Mouse (Mus musculus) hindbrain, embryonic 16.5 days (tissue): ENCODE data around the gene Apobec1. TPM values are rescaled to one million over a fixed set of nuclear protein-coding genes. Genes with fewer than 3 reads are reported as not detected.
A peak's percentile ranks its signal among the peaks of the same experiment; 100 is the strongest.

ENCODE experiments used
- ATAC-seq: fragments of 200-750 bp; cut with Nextera tagmentation; 2 replicates; pipeline ENCODE4 v1.8.0; 2017; ENCODE audit warnings: moderate TSS enrichment, moderate library complexity
- H3K27ac ChIP-seq: fragments of 300-500 bp; sonication (generic); 2 replicates; pipeline ENCODE4 v1.5.1; 2014; ENCODE audit warnings: low read depth, mild to moderate bottlenecking, control low read depth, low read length, moderate library complexity
- H3K27me3 ChIP-seq: fragments of 300-500 bp; sonication (generic); replicated peaks from 2 replicates; pipeline ENCODE4 v1.6.1; 2014; ENCODE audit warnings: low read length; ENCODE audit not compliant: control insufficient read depth, insufficient read depth
- H3K36me3 ChIP-seq: fragments of 300-500 bp; sonication (generic); 2 replicates; pipeline ENCODE4 v1.6.1; 2014; ENCODE audit warnings: mild to moderate bottlenecking, low read length, moderate library complexity, mixed read lengths; ENCODE audit not compliant: control insufficient read depth, insufficient read depth
- H3K4me1 ChIP-seq: fragments of 300-500 bp; sonication (generic); 2 replicates; pipeline ENCODE4 v1.6.1; 2014; ENCODE audit warnings: low read depth, low read length; ENCODE audit not compliant: control insufficient read depth, insufficient read depth
- H3K4me2 ChIP-seq: fragments of 300-500 bp; sonication (generic); 2 replicates; pipeline ENCODE4 v1.6.1; 2014; ENCODE audit warnings: mild to moderate bottlenecking, low read length, control low read depth, moderate library complexity
- H3K4me3 ChIP-seq: fragments of 300-500 bp; sonication (generic); 2 replicates; pipeline ENCODE4 v1.5.1; 2014; ENCODE audit warnings: mild to moderate bottlenecking, low read length, control low read depth, moderate library complexity
- H3K9ac ChIP-seq: fragments of 300-500 bp; sonication (generic); 2 replicates; pipeline ENCODE4 v1.6.1; 2014; ENCODE audit warnings: low read depth, mild to moderate bottlenecking, control low read depth, low read length, moderate library complexity
- H3K9me3 ChIP-seq: fragments of 300-500 bp; sonication (generic); 2 replicates; pipeline ENCODE4 v1.6.1; 2014; ENCODE audit warnings: mild to moderate bottlenecking, low read length, moderate library complexity; ENCODE audit not compliant: control insufficient read depth
- WGBS: fragments of 180-500 bp; shearing (Covaris S2); extraction: QIAGEN DNeasy Blood & Tissue Kit; methylation state at CpG from one replicate; pipeline ENCODE4 v1.1.7; 2014; 5-methylcytosine and 5-hydroxymethylcytosine counted together
- polyA plus RNA-seq: library from polyadenylated mRNA; unstranded; fragments of >200 nt; fragmentation: Nextera tagmentation; extraction: Ambion mirVana; gene quantifications from 2 replicates; pipeline ENCODE4 v1.2.1, GENCODE M21; 2015

Apobec1 gene
- polyA plus RNA-seq, 1 experiment from 2014 or later = 1.3 TPM

GRCm38 (mm10) chr6:122626110-122626509 is 23.9 kb upstream of the Apobec1 start, which contains the start of gene Dppa3:
Gene Dppa3 (plus strand): TSS chr6:122626410.
- no peak for ATAC-seq
- no peaks in the 10 kb centered on the region for H3K27me3 ChIP-seq
- WGBS = 93% methylated on average over 8 of the region's 8 CpGs
- no peaks in the 10 kb centered on the region for H3K9me3 ChIP-seq
- no peak within 1 kb of the TSS for H3K27ac ChIP-seq
- H3K4me1 ChIP-seq = no peaks in the 10 kb centered on the region
- H3K4me3 ChIP-seq = no peak within 1 kb of the TSS
- H3K4me2 ChIP-seq = peak within 1 kb of the TSS; percentile 40; the same call in 1 of the 2 replicates
- H3K9ac ChIP-seq = no peak within 1 kb of the TSS
- H3K36me3 ChIP-seq = no peaks in the 10 kb centered on the region

- Histone ChIP-seq H3K36me3 (no peaks in the 10 kb centered on the region), H3K4me1 (no peaks in the 10 kb centered on the region), H3K4me2 (no peak overlapping the region), H3K9me3 (no peaks in the 10 kb centered on the region), H3K9ac (no peak overlapping the region), H3K4me3 (no peak overlapping the region), H3K27ac (no peak overlapping the region), H3K27me3 (no peaks in the 10 kb centered on the region)
- 84% methylated on average over 4 of the region's 4 CpGs for WGBS
- no peak for ATAC-seq
These were observed 22.9 kb upstream of the Apobec1 start for GRCm38 (mm10) chr6:122625156-122625555.

- no peak overlapping the region for H3K4me2 ChIP-seq
These were observed 22.2 kb upstream of the Apobec1 start for GRCm38 (mm10) chr6:122624480-122624879.

GRCm38 (mm10) chr6:122621066-122621465 is 18.8 kb upstream of the Apobec1 start:
- H3K27ac ChIP-seq = no peak overlapping the region
- no peak overlapping the region for H3K4me2 ChIP-seq
- H3K9me3 ChIP-seq = no peaks in the 10 kb centered on the region
- no peaks in the 10 kb centered on the region for H3K27me3 ChIP-seq
- no peaks in the 10 kb centered on the region for H3K4me1 ChIP-seq
- H3K4me3 ChIP-seq = no peak overlapping the region
- ATAC-seq = no peak
- 96% methylated on average over 6 of the region's 6 CpGs for WGBS
- H3K9ac ChIP-seq = no peak overlapping the region
- H3K36me3 ChIP-seq = no peaks in the 10 kb centered on the region

More at GRCm38 (mm10) chr6:122624480-122624879, 22.2 kb upstream of the Apobec1 start:
- H3K4me1 ChIP-seq = no peaks in the 10 kb centered on the region
- no peak overlapping the region for H3K9ac ChIP-seq
- H3K27ac ChIP-seq = no peak overlapping the region
- no peaks in the 10 kb centered on the region for H3K36me3 ChIP-seq
- no peaks in the 10 kb centered on the region for H3K27me3 ChIP-seq
- ATAC-seq = no peak
- H3K4me3 ChIP-seq = no peak overlapping the region
- 21% methylated on average over 5 of the region's 5 CpGs for WGBS
- no peaks in the 10 kb centered on the region for H3K9me3 ChIP-seq

DNA sequence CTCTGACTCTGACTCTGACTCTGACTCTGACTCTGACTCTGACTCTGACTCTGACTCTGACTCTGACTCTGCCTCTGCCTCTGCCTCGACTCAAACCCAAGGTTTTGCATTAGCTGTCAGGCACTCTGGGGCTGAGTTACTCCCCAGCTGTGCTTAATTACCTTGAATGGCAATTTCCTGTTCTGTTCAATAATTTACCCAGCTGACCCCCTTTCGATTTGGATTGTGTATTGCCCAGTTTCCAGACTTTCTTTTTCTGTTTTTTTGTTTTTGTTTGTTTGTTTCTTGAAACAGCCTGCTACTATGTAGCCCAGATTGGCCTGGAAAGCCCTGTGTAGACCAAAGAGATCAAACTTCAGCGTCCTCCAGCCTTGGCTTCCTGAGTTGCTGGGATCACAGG is 13.8 kb upstream of the Apobec1 start:
- no peaks in the 10 kb centered on the region for H3K27me3 ChIP-seq
- WGBS = 70% methylated on average over 3 of the region's 3 CpGs
- H3K36me3 ChIP-seq = no peaks in the 10 kb centered on the region
- H3K9me3 ChIP-seq = no peaks in the 10 kb centered on the region
- H3K4me1 ChIP-seq = no peaks in the 10 kb centered on the region
- H3K4me3 ChIP-seq = no peak overlapping the region
- no peak for ATAC-seq
- H3K4me2 ChIP-seq = no peak overlapping the region
- no peak overlapping the region for H3K27ac ChIP-seq
- no peak overlapping the region for H3K9ac ChIP-seq

- Histone ChIP-seq H3K4me1 (no peaks in the 10 kb centered on the region), H3K27ac (no peak overlapping the region), H3K9me3 (no peaks in the 10 kb centered on the region), H3K9ac (no peak overlapping the region), H3K4me2 (no peak overlapping the region), H3K36me3 (no peaks in the 10 kb centered on the region), H3K4me3 (no peak overlapping the region), H3K27me3 (no peaks in the 10 kb centered on the region)
- 66% methylated on average over 2 of the region's 2 CpGs for WGBS
- no peak for ATAC-seq
These were observed 11.8 kb upstream of the Apobec1 start for GRCm38 (mm10) chr6:122614047-122614446.

DNA sequence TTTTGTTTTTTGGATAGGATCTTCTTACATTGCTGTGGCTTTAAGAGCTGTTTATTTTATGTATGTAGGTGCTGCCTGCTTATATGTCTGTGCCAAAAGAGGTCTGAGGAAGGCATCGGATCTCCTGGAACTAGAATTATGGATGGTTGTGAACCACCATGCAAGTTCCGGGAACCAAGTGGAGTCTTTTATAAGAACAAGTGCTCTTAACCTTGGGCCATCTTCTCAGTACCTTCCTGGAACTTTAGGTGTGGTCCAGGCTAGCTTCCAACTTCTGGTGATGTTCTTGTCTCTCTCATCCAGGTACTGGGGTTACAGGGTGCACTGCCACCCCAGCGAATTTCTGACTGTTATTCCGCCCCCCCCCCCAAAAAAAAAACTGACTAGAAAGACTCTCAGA is 10.2 kb upstream of the Apobec1 start:
- Histone ChIP-seq H3K4me1 (no peaks in the 10 kb centered on the region), H3K9me3 (no peaks in the 10 kb centered on the region), H3K27me3 (no peaks in the 10 kb centered on the region), H3K9ac (no peak overlapping the region), H3K27ac (no peak overlapping the region), H3K36me3 (no peaks in the 10 kb centered on the region), H3K4me3 (no peak overlapping the region), H3K4me2 (no peak overlapping the region)
- no peak for ATAC-seq
- WGBS = 86% methylated on average over 4 of the region's 4 CpGs

DNA sequence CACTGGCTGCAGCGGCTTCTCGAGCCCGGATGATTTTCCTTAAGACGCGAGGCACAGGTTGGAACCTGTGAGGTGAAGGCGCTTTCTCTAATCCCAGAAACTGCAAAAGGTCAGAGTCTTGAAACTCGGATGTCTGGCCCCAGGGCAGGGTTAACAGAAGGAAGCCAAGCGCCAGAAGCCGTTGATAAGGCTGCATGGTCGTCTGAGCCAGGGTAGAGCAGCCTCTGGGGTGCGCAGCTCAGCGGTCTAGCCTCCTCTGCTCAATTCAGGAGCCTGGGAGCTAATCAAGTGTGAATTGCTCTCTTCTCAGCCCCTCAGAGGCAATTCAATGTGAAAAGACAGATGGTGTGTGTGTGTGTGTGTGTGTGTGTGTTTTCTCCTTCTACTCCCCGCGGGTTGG is 7.5 kb upstream of the Apobec1 start, which contains the start of gene Gdf3:
Gene Gdf3, minus strand, starts transcription at position 317 of the 400 bp plus-strand sequence.
- H3K9me3 ChIP-seq = no peaks in the 10 kb centered on the region
- no peak within 1 kb of the TSS for H3K9ac ChIP-seq
- ATAC-seq = peak; percentile 64
- H3K4me3 ChIP-seq = no peak within 1 kb of the TSS
- no peaks in the 10 kb centered on the region for H3K36me3 ChIP-seq
- no peak within 1 kb of the TSS for H3K27ac ChIP-seq
- 62% methylated on average over 14 of the region's 14 CpGs for WGBS
- H3K4me2 ChIP-seq = no peak within 1 kb of the TSS
- no peaks in the 10 kb centered on the region for H3K27me3 ChIP-seq
- no peaks in the 10 kb centered on the region for H3K4me1 ChIP-seq

GRCm38 (mm10) chr6:122609377-122609728 is 7.1 kb upstream of the Apobec1 start:
- no peaks in the 10 kb centered on the region for H3K36me3 ChIP-seq
- no peak overlapping the region for H3K9ac ChIP-seq
- H3K27me3 ChIP-seq = no peaks in the 10 kb centered on the region
- H3K4me3 ChIP-seq = no peak overlapping the region
- no peak for ATAC-seq
- H3K27ac ChIP-seq = no peak overlapping the region
- H3K4me1 ChIP-seq = no peaks in the 10 kb centered on the region
- no peaks in the 10 kb centered on the region for H3K9me3 ChIP-seq
- no peak overlapping the region for H3K4me2 ChIP-seq
- 75% methylated on average over 9 of the region's 9 CpGs for WGBS
